Mouse (Mus musculus) kidney, adult 2 months (tissue): ENCODE data around the gene Trpc3.

Experiments
- CTCF ChIP-seq: fragments of 200-500 bp; conservative IDR thresholded peaks from 2 replicates; pipeline ENCODE4 v1.5.1; 2011; ENCODE audit warnings: low read depth, mild to moderate bottlenecking, control low read depth, low read length, moderate library complexity, mixed read lengths; ENCODE audit not compliant: insufficient read depth, insufficient read length
- POLR2A ChIP-seq: fragments of 200-500 bp; IDR thresholded peaks from one replicate; pipeline ENCODE4 v1.6.1; 2011; ENCODE audit warnings: low read depth, low read length, control low read depth

GRCm38 (mm10) chr3:36598811-36599210 lies 91.2 kb downstream of the Trpc3 start:
- no peak for TF ChIP-seq CTCF
- TF ChIP-seq POLR2A, result no peak
